ENCODE assay signal across 8 mouse cellular contexts in the genomic region with DNA sequence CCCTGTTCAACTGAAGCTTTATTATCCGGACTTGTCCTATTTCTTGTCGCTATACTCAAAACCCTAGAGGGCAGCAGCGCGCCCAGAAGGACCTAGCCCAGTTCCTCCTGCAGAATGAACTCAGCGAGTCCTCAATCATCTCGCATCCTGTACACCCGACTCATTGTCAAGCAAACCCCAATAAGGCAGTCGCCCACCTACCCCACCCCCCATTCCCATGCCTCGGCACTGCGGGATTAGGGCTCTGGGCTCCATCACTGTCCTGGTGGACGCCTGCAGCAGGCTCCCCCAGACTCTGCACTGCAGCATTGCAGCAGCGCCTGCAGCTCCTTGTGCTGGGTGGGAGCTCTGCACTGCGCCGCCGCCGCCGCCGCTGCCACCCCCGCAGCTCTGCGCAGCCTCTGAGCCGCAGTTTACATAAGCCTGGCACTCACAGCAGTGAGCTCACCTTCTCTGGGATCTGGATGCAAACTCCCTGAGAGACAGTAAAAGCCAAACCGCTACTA. TPM values are rescaled to one million over a fixed set of nuclear protein-coding genes. Genes with fewer than 3 reads are reported as not detected.
DNase-seq lines count a peak whose midpoint lies in the region; ATAC-seq and TF ChIP-seq lines count a peak whose summit lies in the region.

No protein-coding gene starts in this region.

- WGBS in forebrain, embryonic 16.5 days: 0% methylated on average over 22 of the region's 22 CpGs
- WGBS in olfactory bulb, adult 2 months: 0% methylated on average over 22 of the region's 22 CpGs
- WGBS in thymus, adult 2 months: under 1% methylated on average over 22 of the region's 22 CpGs

- no peak for TF ChIP-seq EP300 in ES-Bruce4 (IDR thresholded peaks at IDR 0.05; ENCODE audit: insufficient read depth, low read depth, low read length)

- H3K27me3 ChIP-seq in ES-Bruce4 (ENCODE audit: control insufficient read depth, insufficient read depth, low read length, poor library complexity, severe bottlenecking): no peaks in the 10 kb centered on the region
- peaks cover 2% of the 10 kb centered on the region; the same call in 1 of the 2 replicates for H3K27me3 ChIP-seq in forebrain, embryonic 16.5 days (replicated peaks; ENCODE audit: control insufficient read depth, insufficient read depth, low read length)
- no peaks in the 10 kb centered on the region for H3K27me3 ChIP-seq in thymus, adult 2 months (ENCODE audit: control insufficient read depth, insufficient read depth, low read length)

- H3K4me3 ChIP-seq in ES-Bruce4 (ENCODE audit: low read depth, low read length): peak overlapping the region; percentile 73
- peak overlapping the region; percentile 66 for H3K4me3 ChIP-seq in forebrain, embryonic 16.5 days (replicated peaks; ENCODE audit: low read length)
- H3K4me3 ChIP-seq in olfactory bulb, adult 2 months (ENCODE audit: insufficient read depth, low read depth, low read length): peak overlapping the region; percentile 53
- H3K4me3 ChIP-seq in thymus, adult 2 months (ENCODE audit: control insufficient read depth, insufficient read depth, low read length): peak overlapping the region; percentile 56

- no peak for TF ChIP-seq POLR2A in ES-Bruce4 (IDR thresholded peaks at IDR 0.05; ENCODE audit: insufficient read depth, low read length)
- peak; percentile 88 for TF ChIP-seq POLR2A in olfactory bulb, adult 2 months (IDR thresholded peaks at IDR 0.05; ENCODE audit: insufficient read depth, low read depth, low read length)
- no peak for TF ChIP-seq POLR2A in thymus, adult 2 months (IDR thresholded peaks at IDR 0.05; ENCODE audit: control insufficient read depth, extremely low read depth, insufficient read depth, low read length, poor library complexity)

- no peaks in the 10 kb centered on the region for H3K36me3 ChIP-seq in ES-Bruce4 (ENCODE audit: control insufficient read depth, insufficient read depth, low read length, poor library complexity, severe bottlenecking)
- no peaks in the 10 kb centered on the region for H3K36me3 ChIP-seq in forebrain, embryonic 16.5 days (ENCODE audit: control insufficient read depth, insufficient read depth)
- no peaks in the 10 kb centered on the region for H3K36me3 ChIP-seq in thymus, adult 2 months (ENCODE audit: control insufficient read depth, insufficient read depth, low read length)

- peak; percentile 58 for DNase-seq in heart, postnatal 25 days (ENCODE audit: low spot score)
- peak; percentile 85 to 91 for DNase-seq in layer of hippocampus, adult 18-20 months (ENCODE audit: low spot score in 2 of 2)
- peak; percentile 73 to 74 for DNase-seq in lung, adult 18-20 months
- DNase-seq in thymus, adult 2 months: peak; percentile 84

- peak overlapping the region; percentile 77 for H3K4me2 ChIP-seq in forebrain, embryonic 16.5 days (ENCODE audit: low read length)

- TF ChIP-seq CTCF in ES-Bruce4 (IDR thresholded peaks at IDR 0.05; ENCODE audit: low read depth, low read length): peak; percentile 63
- peak; percentile 63; the same call in 1 of the 2 replicates for TF ChIP-seq CTCF in olfactory bulb, adult 2 months (IDR thresholded peaks at IDR 0.05; ENCODE audit: insufficient read depth, low read depth, low read length)
- 0 out of 2 replicates have a peak, but pooled peaks have one; percentile 27 for TF ChIP-seq CTCF in thymus, adult 2 months (IDR thresholded peaks at IDR 0.05; ENCODE audit: borderline replicate concordance, control insufficient read depth, extremely low read depth, insufficient read depth, low read length, poor library complexity)

- no peaks in the 10 kb centered on the region for H3K4me1 ChIP-seq in ES-Bruce4 (ENCODE audit: control insufficient read depth, insufficient read depth, low read length)
- peaks cover 9% of the 10 kb centered on the region for H3K4me1 ChIP-seq in forebrain, embryonic 16.5 days (replicated peaks; ENCODE audit: control insufficient read depth, insufficient read depth, low read length)
- H3K4me1 ChIP-seq in olfactory bulb, adult 2 months (ENCODE audit: control insufficient read depth, insufficient read depth, low read length): peaks cover 11% of the 10 kb centered on the region
- H3K4me1 ChIP-seq in thymus, adult 2 months (replicated peaks; ENCODE audit: control insufficient read depth, insufficient read depth, low read length): no peaks in the 10 kb centered on the region

- peak; percentile 90 for ATAC-seq in cerebellum, adult (ENCODE audit: insufficient number of reproducible peaks, low FRiP score, low TSS enrichment)
- ATAC-seq in forebrain, embryonic 16.5 days: peak; percentile 99

- intact Hi-C loops in heart, postnatal 25 days (cut with DNase I): loop anchor here (2.0 kb wide), 1 partner anchor 222 kb away; no protein-coding TSS in a partner anchor

- H3K27ac ChIP-seq in ES-Bruce4 (ENCODE audit: insufficient read depth, low read length): no peak overlapping the region
- peak overlapping the region; percentile 89 for H3K27ac ChIP-seq in forebrain, embryonic 16.5 days (ENCODE audit: low read length)
- H3K27ac ChIP-seq in olfactory bulb, adult 2 months (ENCODE audit: insufficient read depth, low read depth, low read length): peak overlapping the region; percentile 88
- no peak overlapping the region for H3K27ac ChIP-seq in thymus, adult 2 months (ENCODE audit: control insufficient read depth, insufficient read depth, low read length)

- H3K9me3 ChIP-seq in ES-Bruce4 (replicated peaks; ENCODE audit: control insufficient read depth, insufficient read depth, low read length, poor library complexity, severe bottlenecking): no peaks in the 10 kb centered on the region
- no peaks in the 10 kb centered on the region for H3K9me3 ChIP-seq in forebrain, embryonic 16.5 days (ENCODE audit: control insufficient read depth, low read length)

- H3K9ac ChIP-seq in ES-Bruce4 (ENCODE audit: low read depth, poor library complexity, severe bottlenecking): no peak overlapping the region
- H3K9ac ChIP-seq in forebrain, embryonic 16.5 days (replicated peaks; ENCODE audit: low read depth, low read length): peak overlapping the region; percentile 92

RNA-seq across cellular contexts. Expression of a gene that starts 36.4 kb away (rescaled TPM):
- not detected in 2 replicates for polyA plus RNA-seq in ES-Bruce4 (2011; ENCODE audit: insufficient read depth, insufficient read length, low read depth, missing spikeins)
- not detected in 2 replicates for polyA plus RNA-seq in forebrain, embryonic 16.5 days (2015; fragmentation: Nextera tagmentation; extraction: Ambion mirVana)
- not detected for total RNA-seq in heart, postnatal 25 days (2021)
- total RNA-seq in layer of hippocampus, adult 18-20 months (2021): not detected
- not detected in 2 replicates for polyA plus RNA-seq in olfactory bulb, adult 2 months (2012; ENCODE audit: insufficient read depth, insufficient read length, low replicate concordance, missing spikeins)
- 1.9 and 2.8 TPM in 2 replicates for polyA plus RNA-seq in thymus, adult 2 months (2012; rRNA removed)

Comparison
In these comparisons a context has a peak if more than half of its experiments do, and no peak if none do; other contexts are left out.
1. H3K27ac ChIP-seq: peak in forebrain, embryonic 16.5 days (single experiment) and olfactory bulb, adult 2 months (single experiment); none in ES-Bruce4 (single experiment) and thymus, adult 2 months (single experiment).
2. Peak in every context shown above with its lines, with median percentiles within 50 percentile points of each other: H3K4me3 ChIP-seq, CTCF ChIP-seq and DNase-seq.